14 mouse cellular contexts compared by ENCODE assay signal in genomic region chr4:115855609-115856008, GRCm38 (mm10). TPM values are rescaled to one million over a fixed set of nuclear protein-coding genes. Genes with fewer than 3 reads are reported as not detected.
A peak's percentile ranks its signal among the peaks of the same experiment; 100 is the strongest.
DNase-seq lines count a peak whose midpoint lies in the region; ATAC-seq lines count a peak whose summit lies in the region.
"Had no signal": no experiment of that assay in that cellular context is flagged by ENCODE, and none has a peak within 500 bp of the region (broad histone marks: within the 10 kb centered on the region; RNA-seq: fewer than 3 reads in every experiment).

No protein-coding gene starts in this region.

- no peak overlapping the region for H3K9ac ChIP-seq in hindbrain, embryonic 12.5 days
- H3K9ac ChIP-seq in forebrain, embryonic 16.5 days (replicated peaks; ENCODE audit: low read depth, low read length), result 0 out of 2 replicates have a peak overlapping the region, but pooled peaks have one; percentile 18
- no peak overlapping the region for H3K9ac ChIP-seq in limb, embryonic 11.5 days (ENCODE audit: low read length)
- no peak overlapping the region for H3K9ac ChIP-seq in midbrain, embryonic 13.5 days (replicated peaks)

- H3K27me3 ChIP-seq in hindbrain, embryonic 10.5 days (ENCODE audit: insufficient read depth, poor library complexity, severe bottlenecking), result no peaks in the 10 kb centered on the region
- H3K27me3 ChIP-seq in hindbrain, embryonic 12.5 days, result no peaks in the 10 kb centered on the region
- H3K27me3 ChIP-seq in forebrain, embryonic 16.5 days (replicated peaks; ENCODE audit: control insufficient read depth, insufficient read depth, low read length), result no peaks in the 10 kb centered on the region
- no peaks in the 10 kb centered on the region for H3K27me3 ChIP-seq in limb, embryonic 11.5 days (ENCODE audit: control insufficient read depth, insufficient read depth, low read length)
- H3K27me3 ChIP-seq in midbrain, embryonic 13.5 days, result no peaks in the 10 kb centered on the region
- H3K27me3 ChIP-seq: embryonic facial prominence, embryonic 13.5 days had no signal

- ATAC-seq in hindbrain, embryonic 12.5 days (ENCODE audit: low FRiP score), result no peak
- ATAC-seq in forebrain, embryonic 16.5 days, result 0 out of 2 replicates have a peak, but pooled peaks have one; percentile 38
- ATAC-seq in limb, embryonic 11.5 days (ENCODE audit: insufficient number of reproducible peaks, low FRiP score, low TSS enrichment, low read depth), result no peak
- ATAC-seq in midbrain, embryonic 13.5 days, result no peak

- 68% methylated on average over 4 of the region's 4 CpGs for WGBS in hindbrain, embryonic 10.5 days
- WGBS in hindbrain, embryonic 12.5 days, result 68% methylated on average over 4 of the region's 4 CpGs
- 37% methylated on average over 4 of the region's 4 CpGs for WGBS in forebrain, embryonic 16.5 days
- WGBS in limb, embryonic 11.5 days, result 71% methylated on average over 4 of the region's 4 CpGs
- 47% methylated on average over 4 of the region's 4 CpGs for WGBS in midbrain, embryonic 13.5 days

- no peak overlapping the region for H3K4me3 ChIP-seq in hindbrain, embryonic 10.5 days
- no peak overlapping the region for H3K4me3 ChIP-seq in hindbrain, embryonic 12.5 days
- no peak overlapping the region for H3K4me3 ChIP-seq in forebrain, embryonic 16.5 days (replicated peaks; ENCODE audit: low read length)
- no peak overlapping the region for H3K4me3 ChIP-seq in limb, embryonic 11.5 days (ENCODE audit: low read depth, low read length)
- no peak overlapping the region for H3K4me3 ChIP-seq in midbrain, embryonic 13.5 days (replicated peaks)
- H3K4me3 ChIP-seq: embryonic facial prominence, embryonic 13.5 days had no signal

- no peak for DNase-seq in hindbrain, embryonic 10.5 days (ENCODE audit: low spot score)
- DNase-seq in limb, embryonic 11.5 days (ENCODE audit: low spot score), result no peak
- DNase-seq in layer of hippocampus, adult 11-12 months (ENCODE audit: low spot score), result no peak
- no peak for DNase-seq in thymus, postnatal 4 days
- DNase-seq in kidney, postnatal 25 days, result no peak
- DNase-seq: cerebellum, adult 9-10 months; kidney, adult 11 months had no signal

- peaks cover 21% of the 10 kb centered on the region for H3K4me1 ChIP-seq in hindbrain, embryonic 10.5 days (replicated peaks)
- H3K4me1 ChIP-seq in hindbrain, embryonic 12.5 days, result peaks cover 26% of the 10 kb centered on the region
- peaks cover 17% of the 10 kb centered on the region for H3K4me1 ChIP-seq in forebrain, embryonic 16.5 days (replicated peaks; ENCODE audit: control insufficient read depth, insufficient read depth, low read length)
- H3K4me1 ChIP-seq in limb, embryonic 11.5 days (ENCODE audit: control insufficient read depth, insufficient read depth, low read length), result peaks cover 25% of the 10 kb centered on the region
- peaks cover 38% of the 10 kb centered on the region for H3K4me1 ChIP-seq in midbrain, embryonic 13.5 days (replicated peaks)

- peak overlapping the region; percentile 50; the same call in 1 of the 2 replicates for H3K27ac ChIP-seq in hindbrain, embryonic 10.5 days
- H3K27ac ChIP-seq in hindbrain, embryonic 12.5 days, result no peak overlapping the region
- H3K27ac ChIP-seq in forebrain, embryonic 16.5 days (ENCODE audit: low read length), result no peak overlapping the region; the same call in 1 of the 2 replicates
- H3K27ac ChIP-seq in limb, embryonic 11.5 days (replicated peaks; ENCODE audit: low read depth, low read length), result 0 out of 2 replicates have a peak overlapping the region, but pooled peaks have one; percentile 26
- peak overlapping the region; percentile 68 for H3K27ac ChIP-seq in midbrain, embryonic 13.5 days
- H3K27ac ChIP-seq: embryonic facial prominence, embryonic 13.5 days had no signal

- H3K4me2 ChIP-seq in hindbrain, embryonic 12.5 days (replicated peaks), result no peak overlapping the region
- no peak overlapping the region for H3K4me2 ChIP-seq in forebrain, embryonic 16.5 days (ENCODE audit: low read length)
- no peak overlapping the region; the same call in 1 of the 2 replicates for H3K4me2 ChIP-seq in limb, embryonic 11.5 days (ENCODE audit: low read depth, severe bottlenecking)
- no peak overlapping the region for H3K4me2 ChIP-seq in midbrain, embryonic 13.5 days (replicated peaks)
- H3K4me2 ChIP-seq: embryonic facial prominence, embryonic 13.5 days had no signal

- no peaks in the 10 kb centered on the region for H3K9me3 ChIP-seq in hindbrain, embryonic 10.5 days
- H3K9me3 ChIP-seq in hindbrain, embryonic 12.5 days (replicated peaks), result no peaks in the 10 kb centered on the region
- no peaks in the 10 kb centered on the region for H3K9me3 ChIP-seq in forebrain, embryonic 16.5 days (ENCODE audit: control insufficient read depth, low read length)
- no peaks in the 10 kb centered on the region for H3K9me3 ChIP-seq in limb, embryonic 11.5 days (ENCODE audit: control insufficient read depth, low read length)
- no peaks in the 10 kb centered on the region for H3K9me3 ChIP-seq in midbrain, embryonic 13.5 days
- H3K9me3 ChIP-seq: embryonic facial prominence, embryonic 13.5 days had no signal

- H3K36me3 ChIP-seq in hindbrain, embryonic 10.5 days, result peaks cover 63% of the 10 kb centered on the region
- H3K36me3 ChIP-seq in hindbrain, embryonic 12.5 days, result peaks cover 37% of the 10 kb centered on the region
- H3K36me3 ChIP-seq in forebrain, embryonic 16.5 days (ENCODE audit: control insufficient read depth, insufficient read depth), result peaks cover 2% of the 10 kb centered on the region; the same call in 1 of the 2 replicates
- H3K36me3 ChIP-seq in limb, embryonic 11.5 days (ENCODE audit: control insufficient read depth, insufficient read depth, low read length), result peaks cover 6% of the 10 kb centered on the region
- H3K36me3 ChIP-seq in midbrain, embryonic 13.5 days, result peaks cover 38% of the 10 kb centered on the region

RNA-seq across cellular contexts. Expression of gene Mknk1, which starts 16.6 kb away (rescaled TPM):
- polyA plus RNA-seq in hindbrain, embryonic 10.5 days (2016; fragmentation: Nextera tagmentation; extraction: Ambion mirVana), result 26.0 and 30.7 TPM in 2 replicates
- polyA plus RNA-seq in hindbrain, embryonic 12.5 days (2016; fragmentation: Nextera tagmentation; extraction: Ambion mirVana), result 28.0 and 30.8 TPM in 2 replicates
- 25.4 and 27.9 TPM in 2 replicates for polyA plus RNA-seq in forebrain, embryonic 16.5 days (2015; fragmentation: Nextera tagmentation; extraction: Ambion mirVana)
- 23.2 and 26.1 TPM in 2 replicates for polyA plus RNA-seq in limb, embryonic 11.5 days (2014; fragmentation: Nextera tagmentation; extraction: Ambion mirVana)
- polyA plus RNA-seq in midbrain, embryonic 13.5 days (2015; fragmentation: Nextera tagmentation; extraction: Ambion mirVana), result 23.3 and 25.7 TPM in 2 replicates

RNA-seq across cellular contexts. Expression of gene Mob3c, which starts 27.7 kb away (rescaled TPM):
- polyA plus RNA-seq in hindbrain, embryonic 10.5 days (2016; fragmentation: Nextera tagmentation; extraction: Ambion mirVana), result 3.8 and 6.2 TPM in 2 replicates
- polyA plus RNA-seq in hindbrain, embryonic 12.5 days (2016; fragmentation: Nextera tagmentation; extraction: Ambion mirVana), result 5.0 and 6.7 TPM in 2 replicates
- 4.6 and 6.0 TPM in 2 replicates for polyA plus RNA-seq in forebrain, embryonic 16.5 days (2015; fragmentation: Nextera tagmentation; extraction: Ambion mirVana)
- polyA plus RNA-seq in limb, embryonic 11.5 days (2014; fragmentation: Nextera tagmentation; extraction: Ambion mirVana), result 5.8 and 6.0 TPM in 2 replicates
- polyA plus RNA-seq in midbrain, embryonic 13.5 days (2015; fragmentation: Nextera tagmentation; extraction: Ambion mirVana), result 4.0 and 4.9 TPM in 2 replicates

RNA-seq across cellular contexts. Expression of gene Kncn, which starts 28.6 kb away (rescaled TPM):
- polyA plus RNA-seq in hindbrain, embryonic 10.5 days (2016; fragmentation: Nextera tagmentation; extraction: Ambion mirVana), result not detected in 2 replicates
- not detected in 2 replicates for polyA plus RNA-seq in hindbrain, embryonic 12.5 days (2016; fragmentation: Nextera tagmentation; extraction: Ambion mirVana)
- polyA plus RNA-seq in forebrain, embryonic 16.5 days (2015; fragmentation: Nextera tagmentation; extraction: Ambion mirVana), result 0.18 TPM in 1 of 2 replicates, not detected in the other
- 0.27 TPM in 1 of 2 replicates, not detected in the other for polyA plus RNA-seq in limb, embryonic 11.5 days (2014; fragmentation: Nextera tagmentation; extraction: Ambion mirVana)
- 0.24 TPM in 1 of 2 replicates, not detected in the other for polyA plus RNA-seq in midbrain, embryonic 13.5 days (2015; fragmentation: Nextera tagmentation; extraction: Ambion mirVana)
- polyA plus RNA-seq: embryonic facial prominence, embryonic 13.5 days; heart, postnatal 0 days; lung, embryonic 16.5 days; urinary bladder, adult 2 months had no signal

RNA-seq across cellular contexts. Expression of gene 6430628N08Rik, which starts 34.9 kb away (rescaled TPM):
- polyA plus RNA-seq in hindbrain, embryonic 10.5 days (2016; fragmentation: Nextera tagmentation; extraction: Ambion mirVana), result 0.10 TPM in 1 of 2 replicates, not detected in the other
- polyA plus RNA-seq in hindbrain, embryonic 12.5 days (2016; fragmentation: Nextera tagmentation; extraction: Ambion mirVana), result 0.17 TPM in 1 of 2 replicates, not detected in the other
- polyA plus RNA-seq in forebrain, embryonic 16.5 days (2015; fragmentation: Nextera tagmentation; extraction: Ambion mirVana), result 0.15 and 0.47 TPM in 2 replicates
- 0.27 and 0.44 TPM in 2 replicates for polyA plus RNA-seq in limb, embryonic 11.5 days (2014; fragmentation: Nextera tagmentation; extraction: Ambion mirVana)
- polyA plus RNA-seq in midbrain, embryonic 13.5 days (2015; fragmentation: Nextera tagmentation; extraction: Ambion mirVana), result 0.12 and 0.32 TPM in 2 replicates
- polyA plus RNA-seq: embryonic facial prominence, embryonic 13.5 days; heart, postnatal 0 days; lung, embryonic 16.5 days; urinary bladder, adult 2 months had no signal

Comparison
In these comparisons a context has a peak if more than half of its experiments do, and no peak if none do; other contexts are left out.
1. H3K27ac ChIP-seq: peak in hindbrain, embryonic 10.5 days (single experiment), limb, embryonic 11.5 days (single experiment) and midbrain, embryonic 13.5 days (single experiment); none in hindbrain, embryonic 12.5 days (single experiment) and forebrain, embryonic 16.5 days (single experiment).